In the genomic region with DNA sequence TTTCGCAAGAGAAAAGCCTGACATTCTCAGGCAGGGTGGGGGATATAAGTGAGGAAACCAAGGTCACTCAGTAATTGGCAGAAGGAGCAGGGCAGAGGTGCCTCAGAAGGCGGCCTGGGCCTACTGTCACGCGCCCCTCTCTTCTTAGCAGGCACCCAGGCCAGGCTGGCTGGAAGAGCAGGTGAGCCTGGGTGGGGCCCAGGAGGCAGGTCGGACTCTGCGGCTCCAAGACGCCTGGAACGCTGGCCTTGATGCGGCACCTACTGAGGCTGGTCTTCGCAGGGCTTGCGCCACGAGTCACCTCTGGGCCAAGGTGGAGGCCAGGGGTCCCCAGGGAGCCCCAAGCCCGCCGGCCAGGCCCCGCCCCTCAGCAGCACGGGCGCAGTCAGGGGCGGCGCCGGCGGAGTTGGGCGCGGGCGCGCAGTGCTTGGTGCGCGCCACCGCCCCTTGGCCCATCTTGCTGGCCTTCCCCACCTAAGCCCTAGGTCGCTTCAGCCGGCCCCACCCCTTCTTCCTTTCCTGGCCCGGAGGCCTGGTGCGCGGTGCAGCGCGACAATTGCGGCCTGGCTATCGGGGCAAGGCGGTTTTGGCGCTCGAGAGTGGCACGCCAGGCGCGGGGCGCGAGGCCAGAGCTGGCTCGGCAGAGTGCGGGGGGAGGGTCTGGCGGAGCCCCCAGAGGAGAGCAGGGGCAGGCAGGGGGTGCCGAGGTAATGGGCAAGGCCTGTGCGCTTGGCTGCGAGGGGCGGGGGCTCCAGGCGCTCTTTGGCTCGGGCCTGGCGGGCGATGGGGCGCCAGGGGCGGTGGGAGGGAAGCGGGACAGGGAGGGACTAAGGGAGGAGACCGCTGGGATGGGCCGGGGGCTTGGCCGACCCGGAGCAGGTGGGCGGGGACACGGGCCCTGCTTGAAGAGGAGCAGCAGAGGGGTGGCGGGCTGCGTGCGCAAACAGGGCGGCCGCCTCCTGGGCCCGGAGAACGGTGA, we compare ENCODE assay signal across 9 mouse cellular contexts. TPM values are rescaled to one million over a fixed set of nuclear protein-coding genes. Genes with fewer than 3 reads are reported as not detected.
DNase-seq lines count a peak whose midpoint lies in the region; ATAC-seq and TF ChIP-seq lines count a peak whose summit lies in the region.
"Had no signal": no experiment of that assay in that cellular context is flagged by ENCODE, and none has a peak within 500 bp of the region (broad histone marks: within the 10 kb centered on the region; RNA-seq: fewer than 3 reads in every experiment).

Prrg3 (plus strand) TSS at position 552 of the 979 bp plus-strand sequence.

- H3K4me1 ChIP-seq in intestine, embryonic 14.5 days (replicated peaks; ENCODE audit: control insufficient read depth, insufficient read depth, low read length): no peaks in the 10 kb centered on the region
- H3K4me1 ChIP-seq in liver, adult 2 months (ENCODE audit: control insufficient read depth, insufficient read depth, low read length): no peaks in the 10 kb centered on the region
- H3K4me1 ChIP-seq in neural tube, embryonic 11.5 days (ENCODE audit: control insufficient read depth, insufficient read depth, low read length): no peaks in the 10 kb centered on the region

- peak within 1 kb of the TSS; percentile 59 for H3K9ac ChIP-seq in intestine, embryonic 14.5 days (ENCODE audit: low read length)
- peak within 1 kb of the TSS; percentile 54; the same call in 1 of the 2 replicates for H3K9ac ChIP-seq in liver, adult 2 months (ENCODE audit: low read depth, low read length)
- peak within 1 kb of the TSS; percentile 55 for H3K9ac ChIP-seq in neural tube, embryonic 11.5 days (ENCODE audit: low read length)

- peak within 1 kb of the TSS; percentile 46 for H3K4me3 ChIP-seq in intestine, embryonic 14.5 days (ENCODE audit: low read depth, low read length)
- H3K4me3 ChIP-seq in liver, adult 2 months (ENCODE audit: insufficient read depth, low read depth, low read length): peak within 1 kb of the TSS; percentile 50
- H3K4me3 ChIP-seq in neural tube, embryonic 11.5 days (ENCODE audit: low read depth, low read length): peak within 1 kb of the TSS; percentile 44

- H3K9me3 ChIP-seq in intestine, embryonic 14.5 days (ENCODE audit: control insufficient read depth, low read length): no peaks in the 10 kb centered on the region
- no peaks in the 10 kb centered on the region for H3K9me3 ChIP-seq in neural tube, embryonic 11.5 days (ENCODE audit: control insufficient read depth, low read length)

- TF ChIP-seq POLR2A in liver, adult 2 months (IDR thresholded peaks at IDR 0.05; ENCODE audit: extremely low read depth, insufficient read depth, low read length): no peak

- H3K79me2 ChIP-seq in liver, adult 2 months (ENCODE audit: control insufficient read depth, insufficient read depth, low read length): no peaks in the 10 kb centered on the region

- intact Hi-C loops in gastrocnemius, postnatal 14 days (cut with DNase I; ENCODE audit: low total_unique reads): no loop called here

- TF ChIP-seq CTCF in liver, adult 2 months (IDR thresholded peaks at IDR 0.05; ENCODE audit: low read depth, low read length): no peak

- DNase-seq in adrenal gland, postnatal 4 days (ENCODE audit: low spot score in 2 of 2): peak; percentile 21 to 25
- DNase-seq in embryo, embryonic 10 days (ENCODE audit: low spot score): peak; percentile 77
- peak; percentile 76 for DNase-seq in gastrocnemius, postnatal 14 days
- DNase-seq in intestine, embryonic 14.5 days (ENCODE audit: low spot score): peak; percentile 75
- DNase-seq in liver, adult 2 months (ENCODE audit: extremely low read depth, low read depth, low spot score): no peak
- peak; percentile 77 for DNase-seq in neural tube, embryonic 11.5 days (ENCODE audit: low spot score)
- no peak for DNase-seq in urinary bladder, adult 2 months (ENCODE audit: low spot score)
- DNase-seq in spleen, postnatal 14 days (ENCODE audit: low spot score in 2 of 2): no peak

- WGBS in intestine, embryonic 14.5 days: 18% methylated on average over 48 of the region's 72 CpGs
- 3% methylated on average over 58 of the region's 72 CpGs for WGBS in liver, adult 2 months
- whole genome bisulfite sequencing in neural tube, embryonic 11.5 days: 20% methylated on average over 41 of the region's 72 CpGs

- H3K27me3 ChIP-seq in intestine, embryonic 14.5 days (replicated peaks; ENCODE audit: control insufficient read depth, insufficient read depth, low read length): peaks cover 6% of the 10 kb centered on the region; the same call in 1 of the 2 replicates
- no peaks in the 10 kb centered on the region for H3K27me3 ChIP-seq in liver, adult 2 months (ENCODE audit: control insufficient read depth, insufficient read depth, low read length)
- H3K27me3 ChIP-seq in neural tube, embryonic 11.5 days (ENCODE audit: control insufficient read depth, insufficient read depth, low read length): no peaks in the 10 kb centered on the region

- H3K4me2 ChIP-seq in intestine, embryonic 14.5 days (ENCODE audit: low read length): peak within 1 kb of the TSS; percentile 55
- peak within 1 kb of the TSS; percentile 57 for H3K4me2 ChIP-seq in neural tube, embryonic 11.5 days (ENCODE audit: low read depth)

- no peaks in the 10 kb centered on the region for H3K36me3 ChIP-seq in intestine, embryonic 14.5 days (ENCODE audit: control insufficient read depth, insufficient read depth, low read length)
- no peaks in the 10 kb centered on the region for H3K36me3 ChIP-seq in liver, adult 2 months (ENCODE audit: control insufficient read depth, insufficient read depth, low read length)
- no peaks in the 10 kb centered on the region for H3K36me3 ChIP-seq in neural tube, embryonic 11.5 days (ENCODE audit: control insufficient read depth, insufficient read depth, low read length)

- peak; percentile 96 for ATAC-seq in intestine, embryonic 14.5 days (replicated peaks; ENCODE audit: low FRiP score, low TSS enrichment, low read depth)
- peak; percentile 94 for ATAC-seq in neural tube, embryonic 11.5 days (ENCODE audit: insufficient read depth, low FRiP score, low TSS enrichment)

- peak within 1 kb of the TSS; percentile 22; the same call in 1 of the 2 replicates for H3K27ac ChIP-seq in intestine, embryonic 14.5 days (ENCODE audit: low read depth)
- H3K27ac ChIP-seq in liver, adult 2 months (replicated peaks; ENCODE audit: insufficient read depth, low read depth, low read length): no peak within 1 kb of the TSS
- H3K27ac ChIP-seq in neural tube, embryonic 11.5 days (ENCODE audit: low read depth, low read length): no peak within 1 kb of the TSS

RNA-seq across cellular contexts. Expression of gene Prrg3, which starts in this region (rescaled TPM):
- total RNA-seq in adrenal gland, postnatal 4 days (2021): 10 to 100 TPM; 27.8 to 29.4 TPM
- 10 to 100 TPM; 12.9 to 13.7 TPM for total RNA-seq in gastrocnemius, postnatal 14 days (2021)
- 11.2 and 13.3 TPM in 2 replicates for polyA plus RNA-seq in intestine, embryonic 14.5 days (2014; fragmentation: Nextera tagmentation; extraction: Ambion mirVana)
- total RNA-seq in liver, adult 2 months (2014; rRNA removed): 0.18 and 0.40 TPM in 2 replicates
- 0.17 and 0.24 TPM in 2 replicates for polyA plus RNA-seq in liver, adult 2 months (2012; rRNA removed)
- polyA plus RNA-seq in neural tube, embryonic 11.5 days (2014; fragmentation: Nextera tagmentation; extraction: Ambion mirVana): 7.8 and 8.6 TPM in 2 replicates
- polyA plus RNA-seq in urinary bladder, adult 2 months (2012; rRNA removed): 10.2 and 11.1 TPM in 2 replicates
- total RNA-seq: common myeloid progenitor, adult 5-6 weeks had no signal

Comparison
In these comparisons a context has a peak if more than half of its experiments do, and no peak if none do; other contexts are left out.
1. DNase-seq: peak in adrenal gland, postnatal 4 days (2 of 2), embryo, embryonic 10 days (single experiment), gastrocnemius, postnatal 14 days (single experiment), intestine, embryonic 14.5 days (single experiment) and neural tube, embryonic 11.5 days (single experiment); none in liver, adult 2 months (single experiment), urinary bladder, adult 2 months (single experiment) and spleen, postnatal 14 days (0 of 2).
2. Peak in every context shown above with its lines, with median percentiles within 50 percentile points of each other: H3K4me3 ChIP-seq and H3K9ac ChIP-seq.